9 mouse cellular contexts compared by ENCODE assay signal in genomic region chr6:97006513-97007094, GRCm38 (mm10). TPM values are rescaled to one million over a fixed set of nuclear protein-coding genes. Genes with fewer than 3 reads are reported as not detected.
DNase-seq lines count a peak whose midpoint lies in the region; ATAC-seq and TF ChIP-seq lines count a peak whose summit lies in the region.
"Had no signal": no experiment of that assay in that cellular context is flagged by ENCODE, and none has a peak within 500 bp of the region (broad histone marks: within the 10 kb centered on the region; RNA-seq: fewer than 3 reads in every experiment).

No protein-coding gene starts in this region.

- no peaks in the 10 kb centered on the region for H3K36me3 ChIP-seq in forebrain, embryonic 10.5 days (replicated peaks)
- H3K36me3 ChIP-seq in forebrain, embryonic 16.5 days (ENCODE audit: control insufficient read depth, insufficient read depth): no peaks in the 10 kb centered on the region
- H3K36me3 ChIP-seq in embryonic facial prominence, embryonic 11.5 days (replicated peaks; ENCODE audit: control insufficient read depth, insufficient read depth, low read depth, low read length): no peaks in the 10 kb centered on the region
- H3K36me3 ChIP-seq: limb, embryonic 13.5 days had no signal

- H3K4me1 ChIP-seq in forebrain, embryonic 10.5 days: no peaks in the 10 kb centered on the region
- no peaks in the 10 kb centered on the region for H3K4me1 ChIP-seq in forebrain, embryonic 16.5 days (replicated peaks; ENCODE audit: control insufficient read depth, insufficient read depth, low read length)
- H3K4me1 ChIP-seq in bone marrow, adult 2 months (ENCODE audit: control insufficient read depth, insufficient read depth, low read length): no peaks in the 10 kb centered on the region
- no peaks in the 10 kb centered on the region for H3K4me1 ChIP-seq in embryonic facial prominence, embryonic 11.5 days (ENCODE audit: control insufficient read depth, insufficient read depth, low read length)
- no peaks in the 10 kb centered on the region for H3K4me1 ChIP-seq in lung, adult 2 months (ENCODE audit: control insufficient read depth, insufficient read depth, low read length)
- H3K4me1 ChIP-seq: limb, embryonic 13.5 days had no signal

- H3K4me2 ChIP-seq in forebrain, embryonic 16.5 days (ENCODE audit: low read length): no peak overlapping the region
- no peak overlapping the region for H3K4me2 ChIP-seq in embryonic facial prominence, embryonic 11.5 days (ENCODE audit: low read depth, low read length)
- H3K4me2 ChIP-seq: limb, embryonic 13.5 days had no signal

- no peak overlapping the region for H3K27ac ChIP-seq in forebrain, embryonic 10.5 days
- no peak overlapping the region for H3K27ac ChIP-seq in forebrain, embryonic 16.5 days (ENCODE audit: low read length)
- no peak overlapping the region for H3K27ac ChIP-seq in bone marrow, adult 2 months (ENCODE audit: control insufficient read depth, insufficient read depth, low read depth, low read length, poor library complexity)
- H3K27ac ChIP-seq in embryonic facial prominence, embryonic 11.5 days (replicated peaks; ENCODE audit: low read depth, low read length): no peak overlapping the region
- H3K27ac ChIP-seq: limb, embryonic 13.5 days had no signal

- H3K9ac ChIP-seq in forebrain, embryonic 16.5 days (replicated peaks; ENCODE audit: low read depth, low read length): no peak overlapping the region
- H3K9ac ChIP-seq in embryonic facial prominence, embryonic 11.5 days (replicated peaks; ENCODE audit: low read length): no peak overlapping the region
- H3K9ac ChIP-seq: limb, embryonic 13.5 days had no signal

- H3K27me3 ChIP-seq in forebrain, embryonic 10.5 days (ENCODE audit: poor library complexity, severe bottlenecking): peaks cover 9% of the 10 kb centered on the region
- H3K27me3 ChIP-seq in forebrain, embryonic 16.5 days (replicated peaks; ENCODE audit: control insufficient read depth, insufficient read depth, low read length): peaks cover 8% of the 10 kb centered on the region; the same call in 1 of the 2 replicates
- no peaks in the 10 kb centered on the region for H3K27me3 ChIP-seq in embryonic facial prominence, embryonic 11.5 days (ENCODE audit: control insufficient read depth, insufficient read depth, low read length)

- no peaks in the 10 kb centered on the region for H3K9me3 ChIP-seq in forebrain, embryonic 10.5 days
- no peaks in the 10 kb centered on the region for H3K9me3 ChIP-seq in forebrain, embryonic 16.5 days (ENCODE audit: control insufficient read depth, low read length)
- no peaks in the 10 kb centered on the region for H3K9me3 ChIP-seq in embryonic facial prominence, embryonic 11.5 days (replicated peaks; ENCODE audit: control insufficient read depth, low read length)
- H3K9me3 ChIP-seq: limb, embryonic 13.5 days had no signal

- H3K4me3 ChIP-seq in forebrain, embryonic 10.5 days: no peak overlapping the region
- no peak overlapping the region for H3K4me3 ChIP-seq in forebrain, embryonic 16.5 days (replicated peaks; ENCODE audit: low read length)
- H3K4me3 ChIP-seq in bone marrow, adult 2 months (replicated peaks; ENCODE audit: control insufficient read depth, low read depth, low read length): no peak overlapping the region
- H3K4me3 ChIP-seq in embryonic facial prominence, embryonic 11.5 days (ENCODE audit: low read depth, low read length): no peak overlapping the region
- no peak overlapping the region for H3K4me3 ChIP-seq in lung, adult 2 months (replicated peaks; ENCODE audit: extremely low read depth, low read depth, low read length)
- H3K4me3 ChIP-seq: limb, embryonic 13.5 days had no signal

- peak; percentile 65; the same call in 1 of the 2 replicates for TF ChIP-seq CTCF in bone marrow, adult 2 months (IDR thresholded peaks at IDR 0.05; ENCODE audit: control insufficient read depth, insufficient read depth, low read length)
- TF ChIP-seq CTCF in lung, adult 2 months (IDR thresholded peaks at IDR 0.05; ENCODE audit: insufficient read depth, low read length): peak; percentile 79

- ATAC-seq in forebrain, embryonic 16.5 days: no peak
- ATAC-seq in embryonic facial prominence, embryonic 11.5 days (replicated peaks; ENCODE audit: insufficient number of reproducible peaks, low FRiP score, low TSS enrichment, low read depth): no peak; the same call in 1 of the 2 replicates

- TF ChIP-seq POLR2A in bone marrow, adult 2 months (IDR thresholded peaks at IDR 0.05; ENCODE audit: borderline replicate concordance, control insufficient read depth, low read depth, low read length): no peak
- no peak for TF ChIP-seq POLR2A in lung, adult 2 months (IDR thresholded peaks at IDR 0.05; ENCODE audit: borderline replicate concordance, extremely low read depth, low read depth, low read length)

- peak; percentile 59 for DNase-seq in forebrain, embryonic 10.5 days (ENCODE audit: extremely low spot score, low spot score)
- peak; percentile 33 for DNase-seq in CD4-positive helper T cell, adult 2 months (ENCODE audit: low read depth, low spot score)
- peak; percentile 87 for DNase-seq in embryonic facial prominence, embryonic 11.5 days (ENCODE audit: low spot score)
- DNase-seq in kidney, postnatal 14 days: peak; percentile 62
- peak; percentile 21 for DNase-seq in lung, adult 2 months
- peak; percentile 3 for DNase-seq in skeletal muscle tissue, adult 2 months (ENCODE audit: low read depth, low spot score)

- WGBS in forebrain, embryonic 10.5 days: 49% methylated on average over 8 of the region's 8 CpGs
- WGBS in forebrain, embryonic 16.5 days: 38% methylated on average over 8 of the region's 8 CpGs
- WGBS in bone marrow, adult 2 months: 40% methylated on average over 8 of the region's 8 CpGs
- WGBS in embryonic facial prominence, embryonic 11.5 days: 43% methylated on average over 8 of the region's 8 CpGs
- WGBS in lung, adult 2 months: 33% methylated on average over 8 of the region's 8 CpGs

RNA-seq across cellular contexts. Expression of gene Fam19a4, which starts 53.6 kb away (rescaled TPM):
- 0.36 and 0.40 TPM in 2 replicates for polyA plus RNA-seq in forebrain, embryonic 10.5 days (2016; fragmentation: Nextera tagmentation; extraction: Ambion mirVana)
- polyA plus RNA-seq in forebrain, embryonic 16.5 days (2015; fragmentation: Nextera tagmentation; extraction: Ambion mirVana): 0.73 and 0.80 TPM in 2 replicates
- not detected in 2 replicates for polyA plus RNA-seq in bone marrow, adult 2 months (2011; ENCODE audit: insufficient read depth, insufficient read length, low replicate concordance, missing spikeins)
- 1.2 and 2.8 TPM in 2 replicates for polyA plus RNA-seq in embryonic facial prominence, embryonic 11.5 days (2014; fragmentation: Nextera tagmentation; extraction: Ambion mirVana)
- polyA plus RNA-seq in lung, adult 2 months (2012; rRNA removed): 0.09 TPM in 1 of 2 replicates, not detected in the other

Comparison
In these comparisons a context has a peak if more than half of its experiments do, and no peak if none do; other contexts are left out.
1. DNase-seq: peak in every context shown above with its lines; median percentile 87 in embryonic facial prominence, embryonic 11.5 days; 62 in kidney, postnatal 14 days; 59 in forebrain, embryonic 10.5 days; 33 in CD4-positive helper T cell, adult 2 months; 21 in lung, adult 2 months; 3 in skeletal muscle tissue, adult 2 months.